Mouse (Mus musculus) heart, postnatal 0 days (tissue): ENCODE data around the gene Btaf1.

ENCODE experiments used
- CTCF ChIP-seq: IDR thresholded peaks from 2 replicates; pipeline ENCODE4 v1.5.1; 2016; ENCODE audit warnings: antibody characterized with exemption, control low read depth, low read depth
- EP300 ChIP-seq: IDR thresholded peaks from 2 replicates; pipeline ENCODE4 v1.6.1; 2016; ENCODE audit warnings: antibody characterized with exemption, low read depth

- TF ChIP-seq CTCF, result no peak
- TF ChIP-seq EP300, result no peak
Observed at GRCm38 (mm10) chr19:37026408-37026807, 100.5 kb downstream of the Btaf1 start.
